Mouse (Mus musculus) C2C12 (cell line): Measurements from ENCODE around the gene Wipf2.

Experiments used
- CEBPB ChIP-seq: IDR thresholded peaks from one replicate; pipeline ENCODE4 v1.6.1; 2011; ENCODE audit warnings: low read depth, mild to moderate bottlenecking, control low read depth, moderate library complexity
- CTCF ChIP-seq: IDR thresholded peaks from one replicate; pipeline ENCODE4 v1.5.1; 2011; ENCODE audit not compliant: control insufficient read depth, insufficient read depth, insufficient read length
- MAX ChIP-seq: IDR thresholded peaks from one replicate; pipeline ENCODE4 v1.6.1; 2011; ENCODE audit warnings: mild to moderate bottlenecking, control low read depth
- MYOG ChIP-seq: IDR thresholded peaks from one replicate; pipeline ENCODE4 v1.6.1; 2011; ENCODE audit not compliant: control insufficient read depth, insufficient read length; ENCODE audit errors: extremely low read depth
- USF1 ChIP-seq: IDR thresholded peaks from one replicate; pipeline ENCODE4 v1.6.1; 2011; ENCODE audit warnings: low read depth, mild to moderate bottlenecking, control low read depth, moderate library complexity

DNA sequence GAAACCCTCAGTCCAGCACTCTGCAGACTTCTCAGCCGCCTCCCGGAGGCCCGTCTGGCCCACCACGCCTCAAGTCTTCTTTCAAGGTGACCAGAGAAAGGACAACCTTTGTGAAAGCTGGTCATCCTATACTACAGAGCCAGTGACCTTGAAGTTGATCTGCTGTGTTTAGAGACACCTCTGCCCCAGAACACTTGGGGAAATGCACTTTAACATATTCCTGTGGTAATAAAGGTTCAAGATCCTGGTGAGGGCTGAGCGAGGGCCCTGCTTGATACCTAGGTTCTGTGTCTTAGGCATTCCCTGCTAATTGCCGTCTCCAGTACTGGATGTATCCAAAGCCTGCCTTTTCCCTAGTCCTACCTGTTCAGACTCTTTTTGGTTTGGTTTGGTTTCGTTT lies 63.1 kb downstream of the Wipf2 start:
- TF ChIP-seq CTCF (no peak), USF1 (no peak), MAX (no peak), CEBPB (no peak), MYOG (no peak)
